Mouse (Mus musculus): ENCODE data around the gene Gsg1l. TPM values are rescaled to one million over a fixed set of nuclear protein-coding genes. Genes with fewer than 3 reads are reported as not detected.

Gene Gsg1l
- polyA plus RNA-seq, 1 experiment from 2014 or later: 3.5 TPM

GRCm38 (mm10) chr7:125992356-125992891 is 89.8 kb downstream of the Gsg1l start:
- peaks cover 2% of the 10 kb centered on the region; the same call in 1 of the 2 replicates for H3K27me3 ChIP-seq
- H3K4me2 ChIP-seq: no peak overlapping the region
- no peaks in the 10 kb centered on the region for H3K36me3 ChIP-seq (ENCODE audit: poor library complexity, severe bottlenecking)
- 53% methylated on average over 6 of the region's 6 CpGs for WGBS
- H3K9ac ChIP-seq: no peak overlapping the region
- H3K27ac ChIP-seq: peak overlapping the region; percentile 49
- H3K4me3 ChIP-seq: no peak overlapping the region
- peak; percentile 19; the same call in 1 of the 2 replicates for ATAC-seq
- 0 out of 2 replicates have a peak, but pooled peaks cover 11% of the 10 kb centered on the region for H3K9me3 ChIP-seq (replicated peaks)
- peaks cover 19% of the 10 kb centered on the region for H3K4me1 ChIP-seq

- Histone ChIP-seq H3K4me3 (no peak overlapping the region), H3K36me3 (ENCODE audit: poor library complexity, severe bottlenecking) (no peaks in the 10 kb centered on the region), H3K4me2 (no peak overlapping the region), H3K9me3 (replicated peaks) (0 out of 2 replicates have a peak, but pooled peaks cover 11% of the 10 kb centered on the region), H3K27me3 (peaks cover 2% of the 10 kb centered on the region; the same call in 1 of the 2 replicates), H3K4me1 (peaks cover 19% of the 10 kb centered on the region), H3K27ac (peak overlapping the region; percentile 21; the same call in 1 of the 2 replicates), H3K9ac (no peak overlapping the region)
- peak; percentile 33; the same call in 1 of the 2 replicates for ATAC-seq
- WGBS: 42% methylated on average over 2 of the region's 2 CpGs
These were observed 90.4 kb downstream of the Gsg1l start for GRCm38 (mm10) chr7:125991846-125992245.

DNA sequence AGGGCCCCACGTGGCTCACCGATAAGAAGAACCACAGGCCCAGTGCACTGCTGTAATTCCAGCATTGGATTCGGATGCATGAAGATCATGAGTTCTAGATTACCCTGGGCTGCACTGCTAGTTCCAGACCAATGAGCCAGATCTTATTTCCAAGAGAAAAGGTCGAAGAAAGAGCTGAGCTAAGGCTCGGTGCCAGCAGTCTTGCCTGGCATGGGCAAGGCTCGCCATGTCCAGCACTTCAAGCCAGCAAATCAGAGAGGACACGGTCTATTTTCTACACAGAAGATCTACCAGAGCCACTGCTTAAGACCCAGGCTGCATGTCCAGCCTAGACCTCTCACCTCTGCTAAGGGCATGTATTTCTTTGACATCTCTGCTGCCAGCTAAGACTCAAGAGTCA is 92.2 kb downstream of the Gsg1l start:
- Histone ChIP-seq H3K9me3 (replicated peaks) (no peaks in the 10 kb centered on the region), H3K4me1 (peaks cover 24% of the 10 kb centered on the region), H3K4me3 (no peak overlapping the region), H3K9ac (no peak overlapping the region), H3K27ac (no peak overlapping the region), H3K27me3 (peaks cover 2% of the 10 kb centered on the region; the same call in 1 of the 2 replicates), H3K36me3 (ENCODE audit: poor library complexity, severe bottlenecking) (no peaks in the 10 kb centered on the region), H3K4me2 (no peak overlapping the region)
- 80% methylated on average over 7 of the region's 7 CpGs for WGBS
- no peak for ATAC-seq

- H3K9me3 ChIP-seq (replicated peaks): no peaks in the 10 kb centered on the region
- H3K36me3 ChIP-seq (ENCODE audit: poor library complexity, severe bottlenecking): no peaks in the 10 kb centered on the region
- WGBS: 13% methylated on average over 4 of the region's 4 CpGs
- peaks cover 2% of the 10 kb centered on the region; the same call in 1 of the 2 replicates for H3K27me3 ChIP-seq
- H3K4me1 ChIP-seq: peaks cover 29% of the 10 kb centered on the region
- no peak overlapping the region for H3K4me3 ChIP-seq
- no peak overlapping the region for H3K27ac ChIP-seq
- no peak overlapping the region for H3K4me2 ChIP-seq
- no peak for ATAC-seq
- no peak overlapping the region for H3K9ac ChIP-seq
These were observed 92.7 kb downstream of the Gsg1l start for GRCm38 (mm10) chr7:125989489-125989888.

- no peak overlapping the region for H3K27ac ChIP-seq
- peaks cover 2% of the 10 kb centered on the region; the same call in 1 of the 2 replicates for H3K27me3 ChIP-seq
- H3K4me3 ChIP-seq: no peak overlapping the region
- H3K4me2 ChIP-seq: no peak overlapping the region
- WGBS: 89% methylated on average over 3 of the region's 3 CpGs
- no peak for ATAC-seq
- no peaks in the 10 kb centered on the region for H3K9me3 ChIP-seq (replicated peaks)
- peaks cover 41% of the 10 kb centered on the region for H3K4me1 ChIP-seq
- H3K9ac ChIP-seq: no peak overlapping the region
- no peaks in the 10 kb centered on the region for H3K36me3 ChIP-seq (ENCODE audit: poor library complexity, severe bottlenecking)
These were observed 93.9 kb downstream of the Gsg1l start for GRCm38 (mm10) chr7:125988326-125988725.

- Histone ChIP-seq H3K4me3 (no peak overlapping the region), H3K9ac (no peak overlapping the region), H3K27ac (no peak overlapping the region), H3K27me3 (peaks cover 2% of the 10 kb centered on the region; the same call in 1 of the 2 replicates), H3K4me2 (no peak overlapping the region), H3K36me3 (ENCODE audit: poor library complexity, severe bottlenecking) (no peaks in the 10 kb centered on the region), H3K4me1 (peaks cover 33% of the 10 kb centered on the region), H3K9me3 (replicated peaks) (no peaks in the 10 kb centered on the region)
- 92% methylated on average over 3 of the region's 3 CpGs for WGBS
- no peak for ATAC-seq
These were observed 95.1 kb downstream of the Gsg1l start for GRCm38 (mm10) chr7:125987117-125987516.

DNA sequence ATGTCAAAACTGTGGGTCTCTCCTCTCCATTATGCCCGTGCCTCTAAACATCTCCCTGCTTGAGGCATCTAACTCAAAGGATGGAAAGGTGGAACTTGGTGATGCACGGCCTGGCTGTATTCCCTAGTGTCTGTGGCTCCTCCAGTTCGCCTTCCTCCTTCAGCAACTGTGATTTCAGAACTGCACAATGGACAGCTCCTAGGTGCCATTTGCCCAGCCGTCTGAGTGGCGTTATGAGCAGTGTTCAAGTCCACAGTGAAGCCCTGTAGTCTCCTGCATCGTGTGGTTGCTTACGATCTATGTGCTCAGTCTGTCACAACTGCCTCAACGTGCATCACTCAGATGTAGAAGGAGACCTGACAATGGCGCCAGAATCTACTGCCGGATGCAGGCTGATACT is 96.6 kb downstream of the Gsg1l start:
- no peak for ATAC-seq
- WGBS: 84% methylated on average over 10 of the region's 10 CpGs

GRCm38 (mm10) chr7:125983902-125984841 is 98.0 kb downstream of the Gsg1l start:
- H3K36me3 ChIP-seq (ENCODE audit: poor library complexity, severe bottlenecking): no peaks in the 10 kb centered on the region
- no peaks in the 10 kb centered on the region for H3K9me3 ChIP-seq (replicated peaks)
- H3K27me3 ChIP-seq: no peaks in the 10 kb centered on the region; the same call in 1 of the 2 replicates
- peak; percentile 66; the same call in 1 of the 2 replicates for ATAC-seq
- H3K27ac ChIP-seq: peak overlapping the region; percentile 31; the same call in 1 of the 2 replicates
- peaks cover 22% of the 10 kb centered on the region for H3K4me1 ChIP-seq
- H3K4me2 ChIP-seq: no peak overlapping the region
- WGBS: 25% methylated on average over 12 of the region's 12 CpGs
- H3K9ac ChIP-seq: no peak overlapping the region
- no peak overlapping the region for H3K4me3 ChIP-seq

More for the DNA sequence above, 96.6 kb downstream of the Gsg1l start:
- Histone ChIP-seq H3K27ac (no peak overlapping the region), H3K27me3 (peaks cover 2% of the 10 kb centered on the region; the same call in 1 of the 2 replicates), H3K9me3 (replicated peaks) (no peaks in the 10 kb centered on the region), H3K4me2 (no peak overlapping the region), H3K36me3 (ENCODE audit: poor library complexity, severe bottlenecking) (no peaks in the 10 kb centered on the region), H3K4me3 (no peak overlapping the region), H3K4me1 (peaks cover 26% of the 10 kb centered on the region), H3K9ac (no peak overlapping the region)

GRCm38 (mm10) chr7:125979591-125979990 is 102.6 kb downstream of the Gsg1l start:
- 90% methylated on average over 8 of the region's 8 CpGs for WGBS
- no peaks in the 10 kb centered on the region for H3K36me3 ChIP-seq (ENCODE audit: poor library complexity, severe bottlenecking)
- no peaks in the 10 kb centered on the region for H3K27me3 ChIP-seq
- H3K9ac ChIP-seq: no peak overlapping the region
- H3K4me3 ChIP-seq: no peak overlapping the region
- no peak overlapping the region for H3K27ac ChIP-seq
- H3K9me3 ChIP-seq (replicated peaks): no peaks in the 10 kb centered on the region
- ATAC-seq: no peak
- H3K4me1 ChIP-seq: peaks cover 13% of the 10 kb centered on the region
- H3K4me2 ChIP-seq: no peak overlapping the region

DNA sequence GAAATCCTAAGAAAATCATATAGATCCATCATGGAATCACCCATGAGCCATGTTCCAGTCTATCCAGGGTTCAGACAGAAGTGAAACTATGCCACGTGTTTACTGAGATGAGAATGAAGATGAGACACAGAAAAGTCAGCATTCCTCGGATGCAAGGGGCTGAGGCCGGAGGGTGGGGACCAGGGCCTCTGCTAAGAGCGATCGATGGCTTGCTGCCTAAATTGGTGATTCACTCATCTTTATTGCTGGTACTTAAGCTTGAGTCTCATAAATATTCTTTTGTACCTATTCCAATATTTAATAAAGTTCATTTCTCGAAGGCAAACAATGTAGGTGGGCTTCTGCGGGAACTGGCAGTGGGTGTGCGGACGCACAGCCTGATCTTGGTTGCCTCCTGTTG is 105.5 kb downstream of the Gsg1l start:
- Histone ChIP-seq H3K4me2 (no peak overlapping the region), H3K27me3 (no peaks in the 10 kb centered on the region), H3K9me3 (replicated peaks) (no peaks in the 10 kb centered on the region), H3K4me3 (no peak overlapping the region), H3K4me1 (peaks cover 9% of the 10 kb centered on the region; the same call in 1 of the 2 replicates), H3K36me3 (ENCODE audit: poor library complexity, severe bottlenecking) (no peaks in the 10 kb centered on the region), H3K27ac (no peak overlapping the region), H3K9ac (no peak overlapping the region)
- WGBS: 86% methylated on average over 9 of the region's 9 CpGs
- no peak for ATAC-seq

- Histone ChIP-seq H3K4me3 (no peak overlapping the region), H3K4me1 (peaks cover 9% of the 10 kb centered on the region; the same call in 1 of the 2 replicates), H3K36me3 (ENCODE audit: poor library complexity, severe bottlenecking) (no peaks in the 10 kb centered on the region), H3K27ac (no peak overlapping the region), H3K27me3 (no peaks in the 10 kb centered on the region), H3K4me2 (no peak overlapping the region), H3K9ac (no peak overlapping the region), H3K9me3 (replicated peaks) (no peaks in the 10 kb centered on the region)
- 82% methylated on average over 6 of the region's 6 CpGs for WGBS
- no peak for ATAC-seq
These were observed 106.8 kb downstream of the Gsg1l start for GRCm38 (mm10) chr7:125975414-125975813.

- no peak overlapping the region for H3K9ac ChIP-seq
- 61% methylated on average over 4 of the region's 4 CpGs for WGBS
- peaks cover 9% of the 10 kb centered on the region; the same call in 1 of the 2 replicates for H3K4me1 ChIP-seq
- ATAC-seq: no peak
- H3K27me3 ChIP-seq: no peaks in the 10 kb centered on the region
- no peak overlapping the region for H3K27ac ChIP-seq
- no peak overlapping the region for H3K4me3 ChIP-seq
- no peaks in the 10 kb centered on the region for H3K9me3 ChIP-seq (replicated peaks)
- no peak overlapping the region for H3K4me2 ChIP-seq
- H3K36me3 ChIP-seq (ENCODE audit: poor library complexity, severe bottlenecking): no peaks in the 10 kb centered on the region
These were observed 108.3 kb downstream of the Gsg1l start for GRCm38 (mm10) chr7:125973874-125974273.

All from forebrain, embryonic 13.5 days (tissue).